Mouse (Mus musculus): Measurements from ENCODE around the gene Tmprss13.

Gene Tmprss13

GRCm38 (mm10) chr9:45337406-45337805 is 18.5 kb downstream of the Tmprss13 start:
- no peak for DNase-seq

- DNase-seq, result no peak
Measured at GRCm38 (mm10) chr9:45343066-45343465, 24.2 kb downstream of the Tmprss13 start.

DNA sequence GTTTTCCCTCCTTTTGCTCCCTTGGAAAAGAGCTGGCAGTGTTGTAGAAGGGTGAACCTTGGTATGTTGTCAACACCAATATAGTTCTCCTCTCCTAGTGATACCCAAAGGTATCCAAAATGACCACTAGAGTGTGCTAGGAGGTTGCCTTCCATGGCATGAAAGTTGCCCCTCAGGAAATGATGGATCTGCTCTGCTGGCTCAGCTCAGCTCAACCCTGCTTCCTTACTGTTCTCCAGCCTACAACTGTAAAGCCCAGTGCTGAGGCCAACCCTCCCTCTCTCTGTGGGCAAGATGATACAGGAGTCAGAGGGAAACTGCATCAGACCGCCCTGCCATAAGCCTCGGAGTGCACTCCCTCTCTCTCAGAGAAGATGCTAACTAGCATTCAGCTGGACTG is 26.6 kb downstream of the Tmprss13 start:
- DNase-seq, result peak; percentile 10

DNA sequence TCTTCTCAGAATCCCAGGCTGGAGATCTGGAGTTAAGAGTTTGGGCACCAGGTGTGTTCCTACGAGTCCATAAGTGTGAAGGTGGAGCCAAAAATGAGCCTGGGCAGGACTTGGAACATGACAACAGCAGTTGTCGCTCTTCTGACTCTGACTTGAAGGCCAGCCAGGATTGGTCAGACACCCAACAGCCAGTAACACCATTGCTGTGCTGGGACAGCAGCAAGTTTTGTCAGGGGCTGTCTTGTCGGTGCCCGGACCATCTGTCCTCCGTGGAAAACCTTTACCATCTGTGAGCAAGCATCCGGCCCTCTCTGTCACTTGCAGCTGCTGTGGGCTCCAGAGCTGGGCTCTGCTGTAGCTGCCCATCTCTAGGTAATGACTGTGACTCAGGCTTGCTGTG is 27.4 kb downstream of the Tmprss13 start:
- DNase-seq, result no peak

GRCm38 (mm10) chr9:45348560-45348959 is 29.7 kb downstream of the Tmprss13 start:
- DNase-seq, result no peak

- DNase-seq, result no peak
Measured at GRCm38 (mm10) chr9:45349181-45349580, 30.3 kb downstream of the Tmprss13 start.

DNA sequence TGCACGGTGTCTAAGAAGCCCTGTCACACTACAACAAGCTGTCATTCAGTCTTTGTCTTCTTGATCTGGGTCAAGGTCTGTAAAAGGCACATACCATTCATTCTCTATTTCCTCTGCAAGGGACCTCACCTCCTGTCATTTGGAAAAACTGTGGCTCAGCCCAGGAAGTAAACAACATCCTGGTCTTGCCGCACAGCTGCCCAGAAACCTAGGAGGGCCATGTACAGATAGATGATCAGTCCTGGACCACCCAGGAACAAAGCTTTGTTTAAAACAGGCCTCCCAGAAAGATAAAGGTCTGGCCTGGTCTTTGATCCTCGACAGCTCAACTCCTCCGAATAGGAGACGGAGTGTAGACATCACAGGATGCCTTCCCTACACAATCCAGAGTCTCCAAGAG is 31.0 kb downstream of the Tmprss13 start:
- no peak for DNase-seq

- DNase-seq, result no peak
Measured at GRCm38 (mm10) chr9:45355192-45355591, 36.3 kb downstream of the Tmprss13 start.

DNA sequence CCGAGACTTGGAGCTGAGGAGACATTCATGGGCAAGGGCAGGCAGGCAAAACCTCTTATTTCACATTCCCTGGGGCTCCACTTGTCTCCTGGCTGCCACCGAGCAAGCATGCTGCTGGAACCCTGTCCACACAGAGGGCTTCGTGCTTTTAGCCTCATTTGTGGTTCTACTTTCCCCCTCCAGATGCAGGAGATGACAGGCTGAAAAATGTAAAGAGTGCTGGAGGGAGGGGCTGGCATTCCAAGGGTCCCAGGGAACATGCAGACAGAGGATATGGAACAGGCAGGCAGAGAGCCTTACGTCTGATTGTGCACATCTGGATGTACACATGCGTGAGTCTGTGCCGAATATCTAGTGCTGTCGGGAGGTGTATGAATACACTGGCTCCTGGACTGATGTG is 39.5 kb downstream of the Tmprss13 start:
- DNase-seq, result no peak

GRCm38 (mm10) chr9:45362051-45362461 is 43.2 kb downstream of the Tmprss13 start:
- DNase-seq, result no peak

- no peak for DNase-seq
Measured at GRCm38 (mm10) chr9:45363639-45364214, 44.8 kb downstream of the Tmprss13 start.

GRCm38 (mm10) chr9:45367716-45368115 is 48.8 kb downstream of the Tmprss13 start:
- DNase-seq, result no peak

GRCm38 (mm10) chr9:45368341-45368901 is 49.5 kb downstream of the Tmprss13 start:
- no peak for DNase-seq

- peak; percentile 69 for DNase-seq
Measured at GRCm38 (mm10) chr9:45370117-45370561, 51.2 kb downstream of the Tmprss13 start, which contains the start of gene Fxyd6. Fxyd6 (plus strand) TSS chr9:45370185.

- DNase-seq, result no peak
Measured at GRCm38 (mm10) chr9:45370616-45371336, 51.9 kb downstream of the Tmprss13 start.

- DNase-seq, result no peak
Measured at GRCm38 (mm10) chr9:45371337-45371707, 52.4 kb downstream of the Tmprss13 start.

- DNase-seq, result no peak
Measured at GRCm38 (mm10) chr9:45373896-45374295, 55.0 kb downstream of the Tmprss13 start.

DNA sequence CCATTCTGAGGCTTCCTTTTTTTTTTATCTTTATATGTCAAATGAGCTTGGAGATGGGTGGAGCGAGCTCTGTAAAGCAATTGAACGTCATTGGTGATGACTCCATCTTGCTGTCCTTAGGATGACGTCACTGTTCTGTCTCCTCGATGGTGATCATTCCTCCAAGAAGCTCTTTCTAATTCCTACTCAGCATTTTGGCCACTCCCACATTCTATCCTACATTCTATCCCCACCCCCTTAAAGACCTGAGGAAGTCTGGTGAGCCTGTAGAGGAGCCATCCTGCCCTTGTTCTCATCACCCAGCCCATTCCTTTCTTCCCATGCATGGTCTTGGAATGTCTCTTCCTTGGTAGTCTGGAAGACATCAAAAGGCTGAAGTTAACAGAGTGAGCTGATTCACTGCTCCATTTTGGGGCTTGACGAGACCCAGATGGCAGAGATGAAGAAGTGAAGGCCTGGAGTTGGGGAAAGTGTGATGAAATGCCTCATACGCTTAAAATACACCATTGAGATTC is 56.1 kb downstream of the Tmprss13 start:
- no peak for DNase-seq

DNA sequence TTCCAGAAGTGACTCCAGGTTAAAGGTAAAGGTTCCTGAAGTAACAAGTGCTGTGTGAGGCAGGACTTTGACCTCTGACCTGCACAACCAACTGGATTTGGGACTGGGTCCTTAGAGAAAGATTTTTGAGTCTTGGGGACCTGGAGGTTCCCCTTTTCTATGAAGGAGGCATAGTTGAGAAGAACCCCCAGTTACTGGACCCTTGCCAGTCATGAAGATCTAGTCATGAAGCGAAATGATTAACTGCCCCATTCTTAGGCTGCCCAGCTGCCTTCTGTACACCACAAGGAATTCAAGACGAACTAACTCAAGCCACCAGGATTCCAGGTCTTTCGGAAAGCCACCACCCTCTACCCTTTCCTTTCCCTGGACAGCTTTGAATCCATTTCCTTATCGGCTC is 57.5 kb downstream of the Tmprss13 start:
- DNase-seq, result no peak

DNA sequence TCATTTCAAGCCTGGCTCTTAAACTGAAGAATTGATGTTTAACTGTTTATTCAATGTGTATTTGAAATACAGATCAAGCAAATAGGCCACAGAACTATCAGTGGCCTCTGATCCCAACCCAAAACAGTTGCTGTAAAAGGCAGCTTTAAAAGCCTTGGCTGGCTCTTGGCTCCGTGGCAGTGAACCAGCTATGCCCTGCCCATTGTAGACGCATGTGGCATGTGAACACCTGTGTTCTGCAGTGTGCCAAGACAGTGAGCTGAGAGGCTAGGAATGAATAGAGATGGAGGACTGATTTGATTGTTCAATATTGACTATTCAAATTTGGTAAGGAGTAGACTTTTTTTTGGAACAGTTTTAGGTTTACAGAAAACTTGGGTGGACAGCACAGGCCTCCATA is 58.0 kb downstream of the Tmprss13 start:
- no peak for DNase-seq

DNA sequence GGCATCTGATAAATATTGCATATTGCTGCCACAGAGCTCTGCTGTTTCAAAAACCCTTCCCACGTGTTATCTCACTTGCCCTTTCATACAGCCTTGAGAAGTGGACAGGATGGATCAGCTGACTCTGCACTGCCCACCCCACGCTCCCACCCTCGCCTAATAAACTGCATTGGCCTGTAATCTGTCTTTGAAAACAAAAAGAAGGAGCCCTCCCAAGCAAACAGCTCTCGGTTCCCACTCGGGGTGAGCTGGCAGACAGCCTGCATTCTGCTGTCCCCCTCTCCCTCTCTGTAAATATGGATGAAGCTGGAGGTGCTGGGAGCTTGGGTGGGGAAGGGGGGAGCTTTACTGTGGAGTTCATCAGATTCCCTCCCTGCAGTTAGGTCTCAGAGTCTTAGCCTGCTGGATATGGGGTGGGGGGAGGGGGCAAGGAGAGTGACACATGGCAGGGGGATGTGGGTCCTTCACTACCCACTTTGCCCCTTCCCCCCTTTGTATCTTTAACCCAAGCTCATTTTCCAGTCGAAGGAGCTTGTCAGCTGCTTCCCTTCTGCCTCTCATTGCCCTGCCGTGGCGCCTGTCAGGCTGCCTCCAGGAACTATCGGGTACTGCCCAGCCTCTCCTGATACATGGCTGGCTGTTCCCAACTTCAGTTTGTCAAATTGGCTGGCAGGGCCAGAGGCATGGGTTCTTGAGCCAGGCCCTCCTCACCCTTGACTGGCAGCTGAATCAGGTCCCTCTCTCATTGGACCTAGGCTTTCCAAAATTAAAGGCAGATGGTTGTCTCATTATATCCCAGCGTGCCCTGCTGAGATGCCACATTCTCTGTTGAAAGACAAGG is 61.7 kb downstream of the Tmprss13 start:
- no peak for DNase-seq

DNA sequence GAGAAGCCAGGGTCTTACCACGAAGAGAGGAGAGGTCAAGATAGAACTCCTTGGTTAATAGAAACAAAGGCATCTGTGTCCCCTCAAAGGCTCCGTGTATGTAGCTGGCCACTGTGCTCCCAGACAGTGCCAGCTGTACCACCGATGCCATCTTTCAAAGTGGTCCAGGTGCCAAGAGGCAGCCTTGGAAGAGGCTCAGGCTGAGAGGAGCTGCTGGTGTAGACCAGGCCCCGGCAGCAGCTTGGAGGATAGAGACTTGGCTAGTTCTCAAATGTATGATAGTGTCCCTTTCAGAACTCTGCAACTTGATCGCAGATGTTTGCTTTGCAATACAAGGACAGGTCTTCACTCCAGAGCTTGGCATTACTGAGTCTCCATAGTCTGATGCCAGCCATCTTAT is 63.4 kb downstream of the Tmprss13 start:
- DNase-seq, result no peak

- no peak for DNase-seq
Measured at GRCm38 (mm10) chr9:45382834-45383233, 63.9 kb downstream of the Tmprss13 start.
